Mouse (Mus musculus): ENCODE data around the gene Tmc6. TPM values are rescaled to one million over a fixed set of nuclear protein-coding genes. Genes with fewer than 3 reads are reported as not detected.
"Not testable (repeated sequence)": the region's sequence is repeated elsewhere in the genome, so short reads cannot be mapped to it uniquely, and the experiment has no call there.

Gene Tmc6
- total and polyA plus RNA-seq, 2 experiments from 2014 or later, result 3.2 to 4.1 TPM

- TF ChIP-seq CTCF (IDR thresholded peaks at IDR 0.05; ENCODE audit: low read depth), result no peak
- H3K27me3 ChIP-seq (ENCODE audit: insufficient read depth, low read length), result no peaks in the 10 kb centered on the region
- no peak overlapping the region for H3K27ac ChIP-seq (ENCODE audit: low read depth, low read length)
- 96% methylated on average over 9 of the region's 9 CpGs for WGBS
- no peak overlapping the region for H3K4me3 ChIP-seq (ENCODE audit: low read depth, low read length)
- no peak for ATAC-seq
- DNase-seq, result no peak
- H3K36me3 ChIP-seq (ENCODE audit: insufficient read depth), result no peaks in the 10 kb centered on the region
- H3K4me2 ChIP-seq (ENCODE audit: low read depth), result no peak overlapping the region
- no peaks in the 10 kb centered on the region for H3K9me3 ChIP-seq (ENCODE audit: low read length)
- no peak overlapping the region for H3K9ac ChIP-seq
- H3K4me1 ChIP-seq (ENCODE audit: insufficient read depth), result peaks cover 5% of the 10 kb centered on the region; the same call in 1 of the 2 replicates
These were observed 39.9 kb upstream of the Tmc6 start for GRCm38 (mm10) chr11:117821868-117822267.

GRCm38 (mm10) chr11:117820173-117820572, 38.2 kb upstream of the Tmc6 start:
- Histone ChIP-seq H3K4me1 (ENCODE audit: insufficient read depth) (peaks cover 1% of the 10 kb centered on the region; the same call in 1 of the 2 replicates), H3K36me3 (ENCODE audit: insufficient read depth) (no peaks in the 10 kb centered on the region), H3K9me3 (ENCODE audit: low read length) (no peaks in the 10 kb centered on the region), H3K9ac (no peak overlapping the region), H3K4me3 (ENCODE audit: low read depth, low read length) (no peak overlapping the region), H3K27me3 (ENCODE audit: insufficient read depth, low read length) (no peaks in the 10 kb centered on the region), H3K4me2 (ENCODE audit: low read depth) (no peak overlapping the region), H3K27ac (ENCODE audit: low read depth, low read length) (no peak overlapping the region)
- ATAC-seq, result no peak
- TF ChIP-seq CTCF (IDR thresholded peaks at IDR 0.05; ENCODE audit: low read depth), result no peak
- 96% methylated on average over 7 of the region's 7 CpGs for WGBS
- DNase-seq, result no peak

GRCm38 (mm10) chr11:117819095-117819494, 37.1 kb upstream of the Tmc6 start:
- ATAC-seq, result no peak
- no peak for TF ChIP-seq CTCF (IDR thresholded peaks at IDR 0.05; ENCODE audit: low read depth)
- DNase-seq, result no peak
- no peaks in the 10 kb centered on the region for H3K36me3 ChIP-seq (ENCODE audit: insufficient read depth)
- no peak overlapping the region for H3K4me2 ChIP-seq (ENCODE audit: low read depth)
- no peaks in the 10 kb centered on the region for H3K9me3 ChIP-seq (ENCODE audit: low read length)
- 50% methylated on average over 8 of the region's 8 CpGs for WGBS
- no peak overlapping the region for H3K9ac ChIP-seq
- no peaks in the 10 kb centered on the region for H3K27me3 ChIP-seq (ENCODE audit: insufficient read depth, low read length)
- no peak overlapping the region for H3K27ac ChIP-seq (ENCODE audit: low read depth, low read length)
- no peak overlapping the region for H3K4me3 ChIP-seq (ENCODE audit: low read depth, low read length)
- H3K4me1 ChIP-seq (ENCODE audit: insufficient read depth), result no peaks in the 10 kb centered on the region

GRCm38 (mm10) chr11:117816389-117816996, 34.5 kb upstream of the Tmc6 start:
- no peak overlapping the region for H3K4me3 ChIP-seq (ENCODE audit: low read depth, low read length)
- H3K27me3 ChIP-seq (ENCODE audit: insufficient read depth, low read length), result no peaks in the 10 kb centered on the region
- no peak overlapping the region for H3K9ac ChIP-seq
- H3K27ac ChIP-seq (ENCODE audit: low read depth, low read length), result no peak overlapping the region
- H3K36me3 ChIP-seq (ENCODE audit: insufficient read depth), result no peaks in the 10 kb centered on the region
- ATAC-seq, result no peak
- DNase-seq, result no peak
- no peaks in the 10 kb centered on the region for H3K9me3 ChIP-seq (ENCODE audit: low read length)
- H3K4me2 ChIP-seq (ENCODE audit: low read depth), result no peak overlapping the region
- WGBS, result 84% methylated on average over 13 of the region's 13 CpGs
- no peaks in the 10 kb centered on the region for H3K4me1 ChIP-seq (ENCODE audit: insufficient read depth)
- no peak for TF ChIP-seq CTCF (IDR thresholded peaks at IDR 0.05; ENCODE audit: low read depth)

GRCm38 (mm10) chr11:117815850-117816249, 33.9 kb upstream of the Tmc6 start:
- H3K27ac ChIP-seq (ENCODE audit: low read depth, low read length); H3K27me3 ChIP-seq (ENCODE audit: insufficient read depth, low read length); H3K4me1 ChIP-seq (ENCODE audit: insufficient read depth); DNase-seq; H3K9me3 ChIP-seq (ENCODE audit: low read length); H3K36me3 ChIP-seq (ENCODE audit: insufficient read depth); H3K9ac ChIP-seq; H3K4me3 ChIP-seq (ENCODE audit: low read depth, low read length); H3K4me2 ChIP-seq (ENCODE audit: low read depth); ATAC-seq: not testable (repeated sequence)
- WGBS, result 78% methylated on average over 9 of the region's 9 CpGs

- DNase-seq, result no peak
- Histone ChIP-seq H3K4me3 (ENCODE audit: low read depth, low read length) (no peak overlapping the region), H3K27ac (ENCODE audit: low read depth, low read length) (no peak overlapping the region), H3K36me3 (ENCODE audit: insufficient read depth) (no peaks in the 10 kb centered on the region), H3K9ac (no peak overlapping the region), H3K9me3 (ENCODE audit: low read length) (no peaks in the 10 kb centered on the region), H3K4me2 (ENCODE audit: low read depth) (no peak overlapping the region), H3K27me3 (ENCODE audit: insufficient read depth, low read length) (no peaks in the 10 kb centered on the region), H3K4me1 (ENCODE audit: insufficient read depth) (peaks cover 2% of the 10 kb centered on the region; the same call in 1 of the 2 replicates)
- no peak for ATAC-seq
- WGBS, result 87% methylated on average over 6 of the region's 6 CpGs
- no peak for TF ChIP-seq CTCF (IDR thresholded peaks at IDR 0.05; ENCODE audit: low read depth)
These were observed 32.8 kb upstream of the Tmc6 start for GRCm38 (mm10) chr11:117814704-117815366.

GRCm38 (mm10) chr11:117813867-117814266, 31.9 kb upstream of the Tmc6 start:
- ATAC-seq (no peak), DNase-seq (no peak)
- TF ChIP-seq CTCF (IDR thresholded peaks at IDR 0.05; ENCODE audit: low read depth), result no peak
- Histone ChIP-seq H3K4me2 (ENCODE audit: low read depth) (no peak overlapping the region), H3K4me1 (ENCODE audit: insufficient read depth) (peaks cover 7% of the 10 kb centered on the region; the same call in 1 of the 2 replicates), H3K9me3 (ENCODE audit: low read length) (no peaks in the 10 kb centered on the region), H3K27me3 (ENCODE audit: insufficient read depth, low read length) (peaks cover 4% of the 10 kb centered on the region; the same call in 1 of the 2 replicates), H3K4me3 (ENCODE audit: low read depth, low read length) (no peak overlapping the region), H3K9ac (no peak overlapping the region), H3K27ac (ENCODE audit: low read depth, low read length) (no peak overlapping the region), H3K36me3 (ENCODE audit: insufficient read depth) (no peaks in the 10 kb centered on the region)
- 69% methylated on average over 5 of the region's 5 CpGs for WGBS
